Mouse (Mus musculus) embryonic fibroblast, embryonic 13.5 days (primary cell): ENCODE results near the gene Iars2.

Source experiments
- CTCF ChIP-seq: IDR thresholded peaks from 2 replicates; pipeline ENCODE4 v1.5.1; 2011; ENCODE audit warnings: mild to moderate bottlenecking, control low read depth, low read length, moderate library complexity, borderline replicate concordance; ENCODE audit not compliant: insufficient read depth
- POLR2A ChIP-seq: IDR thresholded peaks from 2 replicates; pipeline ENCODE4 v1.6.1; 2011; ENCODE audit warnings: low read depth, mild to moderate bottlenecking, control low read depth, low read length, moderate library complexity

DNA sequence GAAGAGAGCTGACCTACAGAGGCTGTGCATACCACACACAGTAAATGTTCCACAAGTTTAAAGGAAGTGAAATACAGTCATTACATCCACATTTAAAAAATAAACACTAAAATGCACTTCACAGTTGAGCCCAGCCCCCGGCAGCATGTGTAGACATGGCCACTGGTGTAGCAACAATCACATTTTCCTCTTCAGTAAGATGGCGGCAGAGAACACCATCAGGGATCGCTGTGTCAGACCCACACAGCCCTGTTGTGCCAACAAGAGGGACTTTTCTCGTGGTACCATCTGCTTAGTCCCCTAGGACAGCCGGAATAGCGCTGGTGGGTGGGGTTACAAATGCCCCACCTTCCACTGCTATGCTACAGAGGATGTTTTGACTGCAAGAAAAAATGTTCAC, 26.4 kb downstream of the Iars2 start:
- TF ChIP-seq POLR2A (no peak), CTCF (no peak)
